Mouse (Mus musculus) liver, postnatal 0 days (tissue): ENCODE results near the gene Hbq1b. TPM values are rescaled to one million over a fixed set of nuclear protein-coding genes. Genes with fewer than 3 reads are reported as not detected.

Experiments
- ATAC-seq: fragments of 200-750 bp; cut with Nextera tagmentation; 2 replicates; pipeline ENCODE4 v1.8.0; 2017; ENCODE audit warnings: mild to moderate bottlenecking, moderate library complexity
- DNase-seq: peaks from one replicate; pipeline ENCODE4 v3.0.0-alpha.2; 2016
- H3K27ac ChIP-seq: fragments of 300-500 bp; sonication (generic); 2 replicates; pipeline ENCODE4 v1.5.1; 2014; ENCODE audit warnings: antibody characterized with exemption, moderate library complexity, mild to moderate bottlenecking, low read depth
- H3K27me3 ChIP-seq: fragments of 300-500 bp; sonication (generic); 2 replicates; pipeline ENCODE4 v1.6.1; 2014; ENCODE audit warnings: low read length, control low read depth, mixed read lengths; ENCODE audit not compliant: insufficient read depth
- H3K36me3 ChIP-seq: fragments of 300-500 bp; sonication (generic); replicated peaks from 2 replicates; pipeline ENCODE4 v1.6.1; 2014; ENCODE audit warnings: mild to moderate bottlenecking, control low read depth, low read length, moderate library complexity, mixed read lengths; ENCODE audit not compliant: insufficient read depth
- H3K4me1 ChIP-seq: fragments of 300-500 bp; sonication (generic); 2 replicates; pipeline ENCODE4 v1.6.1; 2014; ENCODE audit warnings: antibody characterized with exemption, mild to moderate bottlenecking, control low read depth; ENCODE audit not compliant: insufficient read depth
- H3K4me2 ChIP-seq: fragments of 300-500 bp; sonication (generic); 2 replicates; pipeline ENCODE4 v1.6.1; 2014; ENCODE audit warnings: low read depth, mild to moderate bottlenecking, low read length, moderate library complexity, mixed read lengths
- H3K4me3 ChIP-seq: fragments of 300-500 bp; sonication (generic); 2 replicates; pipeline ENCODE4 v1.5.1; 2014; ENCODE audit warnings: low read depth, low read length
- H3K9ac ChIP-seq: fragments of 300-500 bp; sonication (generic); replicated peaks from 2 replicates; pipeline ENCODE4 v1.6.1; 2014; ENCODE audit warnings: mild to moderate bottlenecking, moderate library complexity
- H3K9me3 ChIP-seq: fragments of 300-500 bp; sonication (generic); 2 replicates; pipeline ENCODE4 v1.6.1; 2016; ENCODE audit warnings: mild to moderate bottlenecking, control low read depth, low read length, mixed read lengths
- CTCF ChIP-seq: sonication (generic); IDR thresholded peaks from 2 replicates; pipeline ENCODE4 v1.5.1; 2016; ENCODE audit warnings: antibody characterized with exemption, low read depth
- EP300 ChIP-seq: IDR thresholded peaks from 2 replicates; pipeline ENCODE4 v1.6.1; 2016; ENCODE audit warnings: antibody characterized with exemption, low read depth, mild to moderate bottlenecking
- WGBS: fragments of 180-500 bp; shearing (Covaris S2); extraction: QIAGEN DNeasy Blood & Tissue Kit; methylation state at CpG from one replicate; pipeline ENCODE4 v1.1.7; 2014; ENCODE audit not compliant: insufficient replicate concordance; 5-methylcytosine and 5-hydroxymethylcytosine counted together
- polyA plus RNA-seq: library from polyadenylated mRNA; unstranded; fragments of >200 nt; fragmentation: Nextera tagmentation; extraction: Ambion mirVana; gene quantifications from 2 replicates; pipeline ENCODE4 v1.2.1, GENCODE M21; 2015

The Hbq1b gene
- polyA plus RNA-seq, 1 experiment from 2014 or later, result 70.9 TPM

- Histone ChIP-seq H3K9me3 (no peaks in the 10 kb centered on the region), H3K4me1 (peaks cover 3% of the 10 kb centered on the region; the same call in 1 of the 2 replicates), H3K36me3 (no peaks in the 10 kb centered on the region), H3K4me3 (no peak overlapping the region), H3K4me2 (no peak overlapping the region), H3K9ac (no peak overlapping the region), H3K27ac (no peak overlapping the region), H3K27me3 (no peaks in the 10 kb centered on the region)
- ATAC-seq (no peak), DNase-seq (no peak)
- TF ChIP-seq EP300 (no peak), CTCF (no peak)
- 81% methylated on average over 6 of the region's 6 CpGs for WGBS
Measured at GRCm38 (mm10) chr11:32336435-32336907, 49.7 kb downstream of the Hbq1b start.

Other genes starting within 250 kb of the Hbq1b start
- 0.05 TPM in 1 of 2 replicates, not detected in the other for gene Il9r, start 86.7 kb upstream of the Hbq1b start, polyA plus RNA-seq
- gene Snrnp25, start 81.5 kb upstream of the Hbq1b start, polyA plus RNA-seq, result 30.1 and 32.9 TPM in 2 replicates
- 4.8 and 6.4 TPM in 2 replicates for gene Rhbdf1, start 64.7 kb upstream of the Hbq1b start, polyA plus RNA-seq
- 13.5 and 14.2 TPM in 2 replicates for gene Mpg, start 60.5 kb upstream of the Hbq1b start, polyA plus RNA-seq
- gene Nprl3, start 19.3 kb upstream of the Hbq1b start, polyA plus RNA-seq, result 22.8 and 26.2 TPM in 2 replicates
- 5.6 and 6.3 TPM in 2 replicates for gene Hba-x, start 10.6 kb upstream of the Hbq1b start, polyA plus RNA-seq
- 32,136 and 32,798 TPM in 2 replicates for gene Hba-a1, start 3.5 kb upstream of the Hbq1b start, polyA plus RNA-seq
- 64,656 and 66,091 TPM in 2 replicates for gene Hba-a2, start 9.5 kb downstream of the Hbq1b start, polyA plus RNA-seq
- 3.0 and 4.4 TPM in 2 replicates for gene Hbq1a, start 13.1 kb downstream of the Hbq1b start, polyA plus RNA-seq
- 0.49 and 0.79 TPM in 2 replicates for gene Sh3pxd2b, start 60.9 kb downstream of the Hbq1b start, polyA plus RNA-seq
- 3.1 and 3.2 TPM in 2 replicates for gene Ubtd2, start 168.4 kb downstream of the Hbq1b start, polyA plus RNA-seq
- gene Efcab9, start 245.1 kb downstream of the Hbq1b start, polyA plus RNA-seq, result 0.17 and 0.21 TPM in 2 replicates
- 2.2 and 2.3 TPM in 2 replicates for gene Stk10, start 246.3 kb downstream of the Hbq1b start, polyA plus RNA-seq